Mouse (Mus musculus) midbrain, embryonic 16.5 days (tissue): ENCODE data around the gene Pram1. TPM values are rescaled to one million over a fixed set of nuclear protein-coding genes. Genes with fewer than 3 reads are reported as not detected.
"Not testable (repeated sequence)": the region's sequence is repeated elsewhere in the genome, so short reads cannot be mapped to it uniquely, and the experiment has no call there.

Source experiments
- ATAC-seq: fragments of 200-750 bp; cut with Nextera tagmentation; 2 replicates; pipeline ENCODE4 v1.8.0; 2017; ENCODE audit warnings: moderate TSS enrichment
- H3K27ac ChIP-seq: fragments of 300-500 bp; sonication (generic); 2 replicates; pipeline ENCODE4 v1.5.1; 2014; ENCODE audit warnings: mild to moderate bottlenecking, low read length, mixed read lengths
- H3K27me3 ChIP-seq: fragments of 300-500 bp; sonication (generic); 2 replicates; pipeline ENCODE4 v1.6.1; 2014; ENCODE audit warnings: low read depth, low read length, mixed read lengths; ENCODE audit not compliant: control insufficient read depth, insufficient read depth
- H3K36me3 ChIP-seq: fragments of 300-500 bp; sonication (generic); 2 replicates; pipeline ENCODE4 v1.6.1; 2014; ENCODE audit warnings: mild to moderate bottlenecking, low read length, moderate library complexity, mixed read lengths; ENCODE audit not compliant: control insufficient read depth, insufficient read depth
- H3K4me1 ChIP-seq: fragments of 300-500 bp; sonication (generic); 2 replicates; pipeline ENCODE4 v1.6.1; 2014; ENCODE audit warnings: mild to moderate bottlenecking, low read length, mixed read lengths; ENCODE audit not compliant: control insufficient read depth, insufficient read depth
- H3K4me2 ChIP-seq: fragments of 300-500 bp; sonication (generic); 2 replicates; pipeline ENCODE4 v1.6.1; 2014; ENCODE audit warnings: mild to moderate bottlenecking, low read length, mixed read lengths
- H3K4me3 ChIP-seq: fragments of 300-500 bp; sonication (generic); 2 replicates; pipeline ENCODE4 v1.5.1; 2014; ENCODE audit warnings: low read depth, mild to moderate bottlenecking, low read length, moderate library complexity, mixed read lengths
- H3K9ac ChIP-seq: fragments of 300-500 bp; sonication (generic); 2 replicates; pipeline ENCODE4 v1.6.1; 2014; ENCODE audit warnings: low read depth, low read length, mixed read lengths
- H3K9me3 ChIP-seq: fragments of 300-500 bp; sonication (generic); replicated peaks from 2 replicates; pipeline ENCODE4 v1.6.1; 2014; ENCODE audit warnings: mild to moderate bottlenecking, low read length, mixed read lengths; ENCODE audit not compliant: control insufficient read depth, poor library complexity, severe bottlenecking
- WGBS: fragments of 180-500 bp; shearing (Covaris S2); extraction: QIAGEN DNeasy Blood & Tissue Kit; methylation state at CpG from one replicate; pipeline ENCODE4 v1.1.7; 2014; 5-methylcytosine and 5-hydroxymethylcytosine counted together
- polyA plus RNA-seq: library from polyadenylated mRNA; unstranded; fragments of >200 nt; fragmentation: Nextera tagmentation; extraction: Ambion mirVana; gene quantifications from 2 replicates; pipeline ENCODE4 v1.2.1, GENCODE M21; 2015

Pram1 gene
- polyA plus RNA-seq = 0.40 TPM in 1 of 2 replicates, not detected in the other

GRCm38 (mm10) chr17:33637516-33638276, at the start of gene Pram1:
Gene Pram1 (plus strand): TSS chr17:33638056.
- H3K27me3 ChIP-seq = no peaks in the 10 kb centered on the region
- no peak within 1 kb of the TSS for H3K9ac ChIP-seq
- H3K36me3 ChIP-seq = no peaks in the 10 kb centered on the region; the same call in 1 of the 2 replicates
- 93% methylated on average over 4 of the region's 4 CpGs for WGBS
- no peak for ATAC-seq
- H3K4me1 ChIP-seq = no peaks in the 10 kb centered on the region
- H3K27ac ChIP-seq = no peak within 1 kb of the TSS
- H3K9me3 ChIP-seq = no peaks in the 10 kb centered on the region
- no peak within 1 kb of the TSS for H3K4me3 ChIP-seq
- H3K4me2 ChIP-seq = no peak within 1 kb of the TSS

- Histone ChIP-seq H3K9ac (no peak overlapping the region), H3K27me3 (no peaks in the 10 kb centered on the region), H3K4me1 (no peaks in the 10 kb centered on the region), H3K27ac (no peak overlapping the region), H3K9me3 (no peaks in the 10 kb centered on the region; the same call in 1 of the 2 replicates), H3K36me3 (no peaks in the 10 kb centered on the region), H3K4me2 (no peak overlapping the region), H3K4me3 (no peak overlapping the region)
- ATAC-seq = no peak
Observed at GRCm38 (mm10) chr17:33597271-33597670, 40.6 kb upstream of the Pram1 start.

- Histone ChIP-seq H3K4me1 (no peaks in the 10 kb centered on the region), H3K36me3 (no peaks in the 10 kb centered on the region), H3K9me3 (no peaks in the 10 kb centered on the region; the same call in 1 of the 2 replicates), H3K27me3 (no peaks in the 10 kb centered on the region), H3K4me3 (no peak overlapping the region), H3K9ac (no peak overlapping the region), H3K27ac (no peak overlapping the region), H3K4me2 (no peak overlapping the region)
- ATAC-seq = no peak
- 92% methylated on average over 5 of the region's 5 CpGs for WGBS
Observed at GRCm38 (mm10) chr17:33598506-33598905, 39.4 kb upstream of the Pram1 start.

GRCm38 (mm10) chr17:33599836-33600475, 37.9 kb upstream of the Pram1 start:
- 90% methylated on average over 8 of the region's 8 CpGs for WGBS
- H3K9me3 ChIP-seq = no peaks in the 10 kb centered on the region; the same call in 1 of the 2 replicates
- H3K4me2 ChIP-seq = no peak overlapping the region
- H3K27me3 ChIP-seq = no peaks in the 10 kb centered on the region
- H3K27ac ChIP-seq = no peak overlapping the region
- H3K36me3 ChIP-seq = no peaks in the 10 kb centered on the region
- H3K4me1 ChIP-seq = no peaks in the 10 kb centered on the region
- no peak for ATAC-seq
- H3K9ac ChIP-seq = no peak overlapping the region
- no peak overlapping the region for H3K4me3 ChIP-seq

- Histone ChIP-seq H3K27me3 (no peaks in the 10 kb centered on the region), H3K27ac (no peak overlapping the region), H3K9me3 (no peaks in the 10 kb centered on the region; the same call in 1 of the 2 replicates), H3K4me3 (no peak overlapping the region), H3K4me1 (no peaks in the 10 kb centered on the region), H3K4me2 (no peak overlapping the region), H3K36me3 (no peaks in the 10 kb centered on the region), H3K9ac (no peak overlapping the region)
- no peak for ATAC-seq
- 72% methylated on average over 3 of the region's 3 CpGs for WGBS
Observed at GRCm38 (mm10) chr17:33600831-33601230, 37.0 kb upstream of the Pram1 start.

- H3K4me2 ChIP-seq = no peak overlapping the region
- H3K9ac ChIP-seq = no peak overlapping the region
- H3K9me3 ChIP-seq = no peaks in the 10 kb centered on the region; the same call in 1 of the 2 replicates
- 85% methylated on average over 12 of the region's 12 CpGs for WGBS
- no peaks in the 10 kb centered on the region for H3K4me1 ChIP-seq
- no peaks in the 10 kb centered on the region for H3K36me3 ChIP-seq
- no peak overlapping the region for H3K4me3 ChIP-seq
- H3K27ac ChIP-seq = no peak overlapping the region
- ATAC-seq = no peak
- no peaks in the 10 kb centered on the region for H3K27me3 ChIP-seq
Observed at GRCm38 (mm10) chr17:33601947-33602346, 35.9 kb upstream of the Pram1 start.

GRCm38 (mm10) chr17:33607273-33607672, 30.6 kb upstream of the Pram1 start:
- no peak for ATAC-seq
- WGBS = 92% methylated on average over 2 of the region's 2 CpGs
- Histone ChIP-seq H3K27ac (no peak overlapping the region), H3K36me3 (no peaks in the 10 kb centered on the region), H3K4me2 (no peak overlapping the region), H3K4me1 (no peaks in the 10 kb centered on the region), H3K4me3 (no peak overlapping the region), H3K9ac (no peak overlapping the region), H3K9me3 (no peaks in the 10 kb centered on the region), H3K27me3 (no peaks in the 10 kb centered on the region)

GRCm38 (mm10) chr17:33610548-33610947, 27.3 kb upstream of the Pram1 start:
- ATAC-seq = no peak
- H3K4me1 ChIP-seq = no peaks in the 10 kb centered on the region
- 91% methylated on average over 7 of the region's 7 CpGs for WGBS

GRCm38 (mm10) chr17:33613726-33614125, 24.1 kb upstream of the Pram1 start:
- H3K4me3 ChIP-seq, H3K27ac ChIP-seq, H3K4me1 ChIP-seq, H3K9ac ChIP-seq, H3K4me2 ChIP-seq, ATAC-seq, H3K27me3 ChIP-seq, H3K9me3 ChIP-seq, H3K36me3 ChIP-seq: not testable (repeated sequence)
- 92% methylated on average over 5 of the region's 5 CpGs for WGBS

More at GRCm38 (mm10) chr17:33610548-33610947, 27.3 kb upstream of the Pram1 start:
- Histone ChIP-seq H3K36me3 (no peaks in the 10 kb centered on the region), H3K9me3 (no peaks in the 10 kb centered on the region), H3K4me3 (no peak overlapping the region), H3K27ac (no peak overlapping the region), H3K4me2 (no peak overlapping the region), H3K9ac (no peak overlapping the region), H3K27me3 (no peaks in the 10 kb centered on the region)
